Mouse (Mus musculus) thymus, adult 2 months (tissue): ENCODE measurements around the gene Exd2. TPM values are rescaled to one million over a fixed set of nuclear protein-coding genes. Genes with fewer than 3 reads are reported as not detected.

Experiments
- DNase-seq: peaks from one replicate; pipeline ENCODE4 v3.0.0; 2021
- H3K27ac ChIP-seq: fragments of 200-500 bp; 2 replicates; pipeline ENCODE4 v1.5.1; 2012; ENCODE audit warnings: low read length, control low read depth; ENCODE audit not compliant: control insufficient read depth, insufficient read depth
- H3K27me3 ChIP-seq: fragments of 200-500 bp; 2 replicates; pipeline ENCODE4 v1.6.1; 2012; ENCODE audit warnings: mild to moderate bottlenecking, low read length, moderate library complexity, mixed read lengths; ENCODE audit not compliant: control insufficient read depth, insufficient read depth
- H3K36me3 ChIP-seq: fragments of 200-500 bp; 2 replicates; pipeline ENCODE4 v1.6.1; 2012; ENCODE audit warnings: mild to moderate bottlenecking, low read length, moderate library complexity; ENCODE audit not compliant: control insufficient read depth, insufficient read depth
- H3K4me1 ChIP-seq: fragments of 200-500 bp; replicated peaks from 2 replicates; pipeline ENCODE4 v1.6.1; 2012; ENCODE audit warnings: low read length; ENCODE audit not compliant: control insufficient read depth, insufficient read depth
- H3K4me3 ChIP-seq: fragments of 200-500 bp; 2 replicates; pipeline ENCODE4 v1.5.1; 2012; ENCODE audit warnings: mild to moderate bottlenecking, low read length, control low read depth, moderate library complexity; ENCODE audit not compliant: control insufficient read depth, insufficient read depth
- CTCF ChIP-seq: fragments of 200-500 bp; IDR thresholded peaks from 2 replicates; pipeline ENCODE4 v1.5.1; 2012; ENCODE audit warnings: mild to moderate bottlenecking, control low read depth, low read length, moderate library complexity, borderline replicate concordance; ENCODE audit not compliant: control insufficient read depth, poor library complexity, insufficient read depth; ENCODE audit errors: extremely low read depth
- POLR2A ChIP-seq: fragments of 200-500 bp; IDR thresholded peaks from 2 replicates; pipeline ENCODE4 v1.6.1; 2012; ENCODE audit warnings: mild to moderate bottlenecking, low read length, control low read depth, moderate library complexity; ENCODE audit not compliant: control insufficient read depth, poor library complexity, insufficient read depth; ENCODE audit errors: extremely low read depth
- WGBS: fragments of 180-500 bp; shearing (Covaris S2); methylation state at CpG from one replicate; pipeline ENCODE4 v1.1.7; 2018; 5-methylcytosine and 5-hydroxymethylcytosine counted together
- polyA plus RNA-seq: library from polyadenylated mRNA; depleted of rRNA; stranded (reverse); fragments of >200 nt; gene quantifications from 2 replicates; pipeline ENCODE4 v1.2.3, GENCODE M21; 2012

The Exd2 gene
- polyA plus RNA-seq, 1 experiment, result 19.6 TPM

DNA sequence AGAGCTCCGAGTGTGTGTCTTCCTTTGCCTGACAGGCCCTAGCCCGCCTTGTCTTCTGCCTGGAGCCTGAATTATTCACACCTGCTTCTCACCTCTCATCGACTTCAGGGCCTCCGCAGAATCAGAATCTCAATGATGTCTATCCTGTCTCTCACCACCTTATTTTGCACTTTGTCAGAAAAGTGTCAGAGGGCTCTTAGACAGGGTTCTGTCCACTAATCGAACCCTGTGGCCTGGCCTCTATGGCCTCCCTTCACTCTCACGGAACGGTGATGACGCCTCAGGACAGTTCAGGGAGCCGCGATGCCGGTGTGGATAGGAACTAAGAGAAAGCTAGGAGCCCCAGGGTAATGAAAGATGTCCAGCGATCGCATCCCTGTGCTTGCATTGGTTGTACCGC is 55.1 kb downstream of the Exd2 start, which contains the start of gene Galnt16:
Gene Galnt16, plus strand, starts transcription at position 301 of the 400 bp plus-strand sequence.
- no peak for DNase-seq
- H3K27ac ChIP-seq, result no peak within 1 kb of the TSS
- H3K27me3 ChIP-seq, result peaks cover 5% of the 10 kb centered on the region; the same call in 1 of the 2 replicates
- 0 out of 2 replicates have a peak, but pooled peaks cover 2% of the 10 kb centered on the region for H3K4me1 ChIP-seq
- TF ChIP-seq POLR2A, result no peak
- no peak for TF ChIP-seq CTCF
- H3K4me3 ChIP-seq, result no peak within 1 kb of the TSS
- no peaks in the 10 kb centered on the region for H3K36me3 ChIP-seq
- 11% methylated on average over 14 of the region's 14 CpGs for WGBS

DNA sequence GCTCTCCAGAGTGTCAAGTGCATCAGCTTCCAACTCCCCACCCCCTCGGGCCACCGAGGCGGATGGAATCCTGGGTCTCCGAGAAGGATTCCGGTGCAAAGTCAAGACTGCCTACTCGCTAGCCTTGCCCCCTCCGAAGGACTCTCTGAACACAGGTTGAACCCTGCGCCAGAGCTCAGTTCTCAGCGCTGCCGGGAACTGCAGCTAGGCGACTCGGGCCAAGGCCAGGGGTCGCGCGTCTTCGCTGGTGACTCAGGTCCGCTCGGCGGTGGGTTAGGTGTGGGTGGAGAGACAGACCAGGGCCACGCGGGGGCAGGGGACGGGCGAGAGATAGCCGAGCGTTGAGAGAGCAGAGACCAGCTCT is 55.5 kb downstream of the Exd2 start:
- Histone ChIP-seq H3K27ac (no peak overlapping the region), H3K27me3 (peaks cover 5% of the 10 kb centered on the region; the same call in 1 of the 2 replicates), H3K36me3 (no peaks in the 10 kb centered on the region), H3K4me3 (no peak overlapping the region), H3K4me1 (0 out of 2 replicates have a peak, but pooled peaks cover 2% of the 10 kb centered on the region)
- TF ChIP-seq POLR2A (no peak), CTCF (no peak)
- no peak for DNase-seq
- WGBS, result 4% methylated on average over 25 of the region's 25 CpGs

DNA sequence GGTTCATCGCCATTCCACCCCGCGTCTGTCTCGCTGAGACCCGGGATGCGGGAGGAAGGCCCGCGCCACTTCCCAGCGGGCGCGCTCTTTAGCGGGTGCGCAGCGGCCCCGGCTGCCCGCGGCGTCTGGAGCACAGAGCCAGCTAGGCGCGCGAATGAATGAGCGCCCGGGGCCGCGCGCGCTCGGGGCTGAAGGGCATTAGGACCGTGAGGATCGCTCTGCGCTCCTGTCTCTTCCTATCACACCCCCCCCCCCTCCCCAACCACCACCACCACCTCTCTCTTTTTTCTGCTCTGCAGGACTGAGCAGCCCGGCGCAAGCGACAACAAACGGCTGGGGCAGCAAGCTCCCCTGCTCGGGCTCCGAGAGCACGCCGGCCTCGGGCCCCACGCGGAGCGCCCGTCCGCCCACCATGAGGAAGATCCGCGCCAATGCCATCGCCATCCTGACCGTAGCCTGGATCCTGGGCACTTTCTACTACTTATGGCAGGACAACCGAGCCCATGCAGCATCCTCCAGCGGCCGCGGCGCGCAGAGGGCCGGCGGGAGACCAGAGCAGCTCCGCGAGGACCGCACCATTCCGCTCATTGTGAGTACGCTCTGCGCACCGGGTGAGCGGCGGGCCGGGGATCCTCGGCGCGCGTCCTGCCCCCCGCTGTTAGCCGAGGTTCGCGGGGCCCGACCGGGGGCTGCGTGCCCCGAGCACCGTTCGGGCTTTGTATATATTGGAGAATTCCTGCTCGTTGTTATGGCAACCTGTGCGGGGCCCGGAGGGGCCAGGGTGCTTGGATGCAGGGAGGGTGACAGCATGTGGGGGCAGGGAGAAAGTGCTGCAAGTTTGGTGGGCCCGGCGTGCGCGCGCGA is 56.1 kb downstream of the Exd2 start:
- TF ChIP-seq CTCF (no peak), POLR2A (no peak)
- 0 out of 2 replicates have a peak, but pooled peaks cover 2% of the 10 kb centered on the region for H3K4me1 ChIP-seq
- H3K27me3 ChIP-seq, result peaks cover 5% of the 10 kb centered on the region; the same call in 1 of the 2 replicates
- DNase-seq, result no peak
- 3% methylated on average over 88 of the region's 90 CpGs for WGBS
- no peak overlapping the region for H3K27ac ChIP-seq
- H3K4me3 ChIP-seq, result no peak overlapping the region
- no peaks in the 10 kb centered on the region for H3K36me3 ChIP-seq

DNA sequence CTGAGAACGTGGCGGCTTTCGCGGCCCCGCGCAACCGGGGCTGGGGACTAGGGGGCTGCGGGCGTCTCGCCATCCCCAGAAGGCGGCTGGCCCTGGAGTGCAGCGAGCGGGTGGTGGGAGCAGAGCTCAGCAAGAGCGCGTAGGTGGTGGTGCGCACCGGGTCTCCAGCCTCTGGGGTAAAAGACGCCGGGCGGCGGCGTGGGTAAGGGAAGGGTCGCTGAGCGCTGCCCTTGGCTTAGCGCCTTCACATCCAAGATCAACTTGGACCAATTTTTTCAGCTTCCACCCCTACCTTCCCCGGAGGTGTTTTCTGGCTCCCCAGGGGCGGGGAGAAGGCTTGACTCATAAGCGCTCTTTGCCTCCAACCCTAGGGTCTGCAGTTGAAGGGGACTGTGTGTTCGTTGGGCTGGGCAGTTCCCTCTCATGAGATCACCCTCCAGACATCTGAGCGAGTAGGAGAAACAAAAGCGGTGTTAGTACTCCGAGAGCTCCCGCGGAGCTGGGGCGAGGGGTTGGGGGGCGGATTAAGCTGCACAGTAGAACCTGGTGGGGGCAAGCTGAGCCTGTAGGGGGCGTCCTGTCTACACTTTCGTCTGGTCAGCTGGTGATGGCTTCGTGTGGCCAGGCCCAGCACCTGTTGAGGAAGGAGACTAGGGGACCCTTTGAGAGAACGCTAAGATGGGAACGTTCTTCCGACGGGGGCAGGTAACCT is 56.9 kb downstream of the Exd2 start:
- no peak overlapping the region for H3K4me3 ChIP-seq

DNA sequence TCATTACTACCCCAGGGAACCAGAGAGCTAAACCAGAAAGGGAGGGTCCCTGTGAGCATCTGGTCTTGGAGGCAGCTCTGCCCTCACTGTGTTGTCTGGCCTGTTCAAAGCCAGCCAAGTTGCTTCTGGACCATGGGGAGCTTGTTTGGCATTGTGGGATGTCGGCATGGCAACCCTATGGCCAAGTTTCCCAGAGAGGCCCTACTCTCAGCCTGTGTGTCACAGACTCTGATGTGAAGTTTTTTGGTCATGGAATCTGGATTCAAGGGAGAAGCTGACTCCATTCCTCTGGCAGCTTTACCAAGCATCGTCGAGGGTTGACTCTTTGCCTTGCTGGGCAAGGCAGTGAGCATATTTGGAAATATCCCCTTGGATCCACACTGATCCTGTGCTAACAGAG is 59.1 kb downstream of the Exd2 start:
- Histone ChIP-seq H3K27me3 (peaks cover 5% of the 10 kb centered on the region; the same call in 1 of the 2 replicates), H3K27ac (no peak overlapping the region), H3K4me1 (0 out of 2 replicates have a peak, but pooled peaks cover 2% of the 10 kb centered on the region), H3K4me3 (no peak overlapping the region), H3K36me3 (no peaks in the 10 kb centered on the region)
- no peak for DNase-seq
- 84% methylated on average over 3 of the region's 3 CpGs for WGBS
- no peak for TF ChIP-seq POLR2A
- TF ChIP-seq CTCF, result no peak

More for the DNA sequence above, 56.9 kb downstream of the Exd2 start:
- H3K27ac ChIP-seq, result no peak overlapping the region
- WGBS, result 7% methylated on average over 43 of the region's 43 CpGs
- DNase-seq, result no peak
- no peak for TF ChIP-seq CTCF
- no peak for TF ChIP-seq POLR2A
- peaks cover 5% of the 10 kb centered on the region; the same call in 1 of the 2 replicates for H3K27me3 ChIP-seq
- H3K4me1 ChIP-seq, result 0 out of 2 replicates have a peak, but pooled peaks cover 2% of the 10 kb centered on the region
- no peaks in the 10 kb centered on the region for H3K36me3 ChIP-seq

DNA sequence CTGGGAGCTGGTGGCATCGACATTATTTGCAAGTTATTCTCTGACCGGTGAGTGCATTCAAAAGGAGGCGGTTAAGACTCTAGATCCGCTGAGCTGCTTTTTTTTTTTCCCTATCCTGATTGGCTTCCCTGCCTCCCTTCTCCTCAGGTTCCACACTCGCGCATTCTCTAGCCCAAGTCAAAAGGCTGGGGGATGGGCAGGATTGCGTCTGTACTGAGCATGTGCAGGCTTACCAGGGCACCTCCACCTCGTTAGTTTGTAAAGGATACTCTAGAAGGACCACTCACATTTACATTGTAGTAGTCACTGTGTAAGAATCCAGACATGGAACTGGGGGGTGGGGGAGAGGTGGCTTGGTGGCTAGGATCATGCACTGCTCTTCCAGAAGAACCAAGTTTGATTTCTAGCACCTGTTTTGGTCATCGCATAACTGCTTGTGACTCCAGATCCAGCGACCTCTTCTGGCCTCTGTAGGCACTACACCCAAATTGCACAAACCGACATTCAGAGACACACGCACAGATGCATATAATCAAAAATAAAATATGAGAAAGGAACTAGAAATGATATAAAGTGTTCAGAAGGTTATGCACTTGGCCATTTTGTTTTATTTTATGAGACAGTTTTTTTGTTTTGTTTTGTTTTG is 61.5 kb downstream of the Exd2 start:
- Histone ChIP-seq H3K27ac (no peak overlapping the region), H3K4me1 (no peaks in the 10 kb centered on the region), H3K27me3 (no peaks in the 10 kb centered on the region; the same call in 1 of the 2 replicates), H3K36me3 (no peaks in the 10 kb centered on the region), H3K4me3 (no peak overlapping the region)
- DNase-seq, result no peak
- 52% methylated on average over 12 of the region's 12 CpGs for WGBS
- TF ChIP-seq CTCF (no peak), POLR2A (no peak)
